Mouse (Mus musculus): ENCODE data around the gene Ppp1r2.

Gene Ppp1r2

GRCm38 (mm10) chr16:31233541-31234339 is 41.3 kb downstream of the Ppp1r2 start:
- DNase-seq = peak; percentile 88

DNA sequence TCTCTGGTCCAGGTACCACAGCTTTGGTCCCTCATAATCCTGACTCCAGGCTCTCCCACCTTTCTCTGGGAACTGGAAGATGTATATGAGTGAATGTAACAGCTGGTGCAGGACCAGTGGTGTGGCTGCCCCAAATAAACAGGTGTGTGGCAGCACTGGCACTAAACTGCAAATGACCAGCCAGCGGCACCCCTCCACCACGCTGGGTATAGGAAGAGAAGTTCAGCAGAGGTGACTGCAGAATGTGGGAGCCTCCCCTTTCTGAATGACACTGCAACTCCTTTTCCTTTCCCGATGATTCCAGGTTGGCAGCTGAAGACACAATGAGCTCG is 41.9 kb downstream of the Ppp1r2 start:
- DNase-seq = no peak

- no peak for DNase-seq
Measured at GRCm38 (mm10) chr16:31232491-31233166, 42.4 kb downstream of the Ppp1r2 start.

GRCm38 (mm10) chr16:31231591-31231990 is 43.5 kb downstream of the Ppp1r2 start:
- no peak for DNase-seq

GRCm38 (mm10) chr16:31227746-31228145 is 47.3 kb downstream of the Ppp1r2 start:
- no peak for DNase-seq

GRCm38 (mm10) chr16:31215271-31215670 is 59.8 kb downstream of the Ppp1r2 start:
- DNase-seq = no peak

GRCm38 (mm10) chr16:31213463-31213862 is 61.6 kb downstream of the Ppp1r2 start:
- DNase-seq = no peak

DNA sequence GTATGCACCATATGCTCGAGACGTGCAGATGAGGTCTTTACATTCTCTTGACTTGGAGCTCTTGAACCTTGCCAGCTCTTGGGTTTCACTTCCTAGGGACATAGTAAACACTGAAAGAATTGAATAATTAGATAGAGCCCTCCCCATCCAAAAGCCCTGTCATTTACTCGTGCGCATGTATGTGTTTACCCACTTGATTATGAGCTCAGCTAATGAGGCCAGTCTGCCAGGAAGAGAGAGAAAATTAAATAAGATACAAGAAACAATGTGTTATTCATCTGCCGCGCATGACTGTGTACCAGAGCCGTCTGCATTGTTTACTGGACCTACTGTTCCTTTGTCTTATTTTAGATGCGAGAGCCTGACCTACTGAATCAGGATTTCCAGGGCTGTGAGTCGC is 63.6 kb downstream of the Ppp1r2 start:
- no peak for DNase-seq

- no peak for DNase-seq
Measured at GRCm38 (mm10) chr16:31210453-31210852, 64.6 kb downstream of the Ppp1r2 start.

- DNase-seq = no peak
Measured at GRCm38 (mm10) chr16:31209911-31210310, 65.2 kb downstream of the Ppp1r2 start.

DNA sequence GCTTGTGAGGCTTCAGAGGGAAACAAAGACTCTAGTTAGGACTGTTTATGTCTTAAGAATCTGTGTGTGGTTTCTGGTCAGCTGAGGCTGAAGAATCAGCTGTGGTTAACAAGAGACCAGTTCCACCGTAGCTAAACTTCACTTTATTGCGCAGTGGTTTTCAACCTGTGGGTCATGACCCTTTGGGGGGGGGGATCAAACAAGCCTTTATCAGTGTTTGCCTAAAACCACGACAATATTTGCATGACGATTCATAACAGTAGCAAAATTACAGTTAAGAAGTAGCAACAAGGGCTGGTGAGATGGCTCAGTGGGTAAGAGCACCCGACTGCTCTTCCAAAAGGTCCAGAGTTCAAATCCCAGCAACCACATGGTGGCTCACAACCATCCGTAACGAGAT is 69.4 kb downstream of the Ppp1r2 start:
- no peak for DNase-seq

DNA sequence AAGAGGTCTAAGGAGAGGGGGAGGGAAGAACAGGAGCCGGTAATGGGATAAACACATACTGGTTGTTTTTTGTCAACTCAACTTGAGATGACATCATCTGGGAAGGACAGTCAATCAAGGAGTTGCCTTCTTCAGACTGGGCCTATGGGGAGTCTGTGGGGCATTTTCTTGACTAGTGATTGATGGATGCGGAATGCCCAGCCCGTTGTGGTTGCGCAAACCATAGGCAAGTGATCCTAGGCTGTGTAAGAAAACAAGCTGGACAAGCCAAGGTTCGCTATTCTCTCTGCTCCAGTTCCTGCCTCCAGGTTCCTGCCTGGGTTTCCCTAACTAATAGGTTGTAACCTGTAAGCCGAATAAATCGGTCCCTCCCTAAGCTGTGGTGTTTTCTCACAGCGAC is 69.9 kb downstream of the Ppp1r2 start:
- DNase-seq = no peak

DNA sequence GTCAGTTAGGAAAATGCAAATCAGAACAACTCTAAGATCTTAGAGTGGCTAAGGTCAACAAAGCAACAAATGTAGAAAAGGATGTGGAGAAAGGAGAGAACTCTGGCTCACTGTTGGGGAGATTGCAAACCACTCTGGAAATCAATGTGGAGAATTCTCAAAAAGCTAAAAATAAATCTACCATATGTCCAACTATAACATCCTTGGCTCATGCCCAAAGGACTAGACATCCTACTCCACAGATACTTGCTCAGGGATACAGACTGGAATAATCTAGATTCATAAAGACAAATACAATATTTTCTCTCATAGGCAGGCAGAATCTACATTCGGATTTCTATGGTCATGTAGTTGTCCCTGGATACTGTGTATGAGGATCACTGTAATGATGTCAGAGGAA is 70.9 kb downstream of the Ppp1r2 start:
- no peak for DNase-seq

- DNase-seq = peak; percentile 12
Measured at GRCm38 (mm10) chr16:31201704-31202103, 73.4 kb downstream of the Ppp1r2 start.

Measured in kidney, adult 9 months (tissue).